Mouse (Mus musculus): Measurements from ENCODE around the gene Rasa1.

- TF ChIP-seq CTCF (IDR thresholded peaks at IDR 0.05; ENCODE audit: control insufficient read depth, insufficient read depth, insufficient read length): no peak
- no peak for TF ChIP-seq MYOD1 (IDR thresholded peaks at IDR 0.05; ENCODE audit: control insufficient read depth, insufficient read length, low read depth)
- no peak for TF ChIP-seq CEBPB (IDR thresholded peaks at IDR 0.05; ENCODE audit: low read depth)
- no peak for TF ChIP-seq MAX (IDR thresholded peaks at IDR 0.05)
Observed at GRCm38 (mm10) chr13:85311547-85311946, 22.6 kb upstream of the Rasa1 start.
